ENCODE assay signal across 17 mouse cellular contexts in genomic region chr5:98733010-98733399, GRCm38 (mm10).
"Had no signal": no experiment of that assay in that cellular context is flagged by ENCODE, and none has a peak within 500 bp of the region (broad histone marks: within the 10 kb centered on the region; RNA-seq: fewer than 3 reads in every experiment).

No protein-coding gene starts in this region.

- DNase-seq: lung, adult 18-20 months; lung, postnatal 10 days; lung, postnatal 4 days; right cerebral cortex, adult 18-20 months; right cerebral cortex, postnatal 25 days; right cerebral cortex, postnatal 4 days; spleen, adult 18-20 months; thymus, adult 18-20 months; thymus, postnatal 14 days; thymus, postnatal 36 days had no signal

- H3K27me3 ChIP-seq: midbrain, embryonic 12.5 days; neural tube, embryonic 13.5 days; neural tube, embryonic 15.5 days had no signal

- H3K4me1 ChIP-seq: neural tube, embryonic 15.5 days had no signal

- H3K27ac ChIP-seq: midbrain, embryonic 10.5 days; midbrain, embryonic 12.5 days; neural tube, embryonic 13.5 days; neural tube, embryonic 15.5 days had no signal

- H3K4me3 ChIP-seq: midbrain, embryonic 10.5 days; midbrain, embryonic 12.5 days; myocyte; neural tube, embryonic 13.5 days; neural tube, embryonic 15.5 days had no signal

- H3K4me2 ChIP-seq: lung, embryonic 14.5 days; midbrain, embryonic 12.5 days; neural tube, embryonic 13.5 days; neural tube, embryonic 15.5 days had no signal

- H3K9me3 ChIP-seq: midbrain, embryonic 10.5 days; midbrain, embryonic 12.5 days; neural tube, embryonic 13.5 days; neural tube, embryonic 15.5 days had no signal

- ATAC-seq: midbrain, embryonic 16.5 days had no signal

- H3K36me3 ChIP-seq: midbrain, embryonic 10.5 days; midbrain, embryonic 12.5 days; neural tube, embryonic 13.5 days; neural tube, embryonic 15.5 days had no signal

- H3K9ac ChIP-seq: lung, embryonic 14.5 days; midbrain, embryonic 12.5 days; neural tube, embryonic 13.5 days; neural tube, embryonic 15.5 days had no signal
